Mouse (Mus musculus) MEL-GATA-1-ER (cell line): Measurements from ENCODE around the gene Xcr1.

ENCODE experiments used
- DNase-seq: peaks from one replicate; pipeline ENCODE4 v3.0.0-alpha.2; 2012; ENCODE audit warnings: low read depth; ENCODE audit errors: extremely low read depth

Gene Xcr1

GRCm38 (mm10) chr9:123861929-123862328, at the start of gene Xcr1:
Xcr1 (minus strand) TSS chr9:123862029.
- no peak for DNase-seq

- DNase-seq, result no peak
Measured at GRCm38 (mm10) chr9:123872049-123872448, 10.2 kb upstream of the Xcr1 start.

GRCm38 (mm10) chr9:123869167-123869784, 7.4 kb upstream of the Xcr1 start:
- DNase-seq, result no peak

GRCm38 (mm10) chr9:123863641-123864040, 1.8 kb upstream of the Xcr1 start:
- DNase-seq, result no peak

- no peak for DNase-seq
Measured at GRCm38 (mm10) chr9:123862895-123863616, 1.2 kb upstream of the Xcr1 start.

- DNase-seq, result no peak
Measured at GRCm38 (mm10) chr9:123856836-123857235, 5.0 kb downstream of the Xcr1 start.

GRCm38 (mm10) chr9:123852449-123853390, 9.1 kb downstream of the Xcr1 start:
- DNase-seq, result peak; percentile 26

- peak; percentile 99 for DNase-seq
Measured at GRCm38 (mm10) chr9:123851713-123852448, 9.9 kb downstream of the Xcr1 start, which contains the start of gene Fyco1. Fyco1 (minus strand) TSS chr9:123851899.

- peak; percentile 75 for DNase-seq
Measured at GRCm38 (mm10) chr9:123851062-123851712, 10.6 kb downstream of the Xcr1 start.

GRCm38 (mm10) chr9:123850705-123851061, 11.1 kb downstream of the Xcr1 start:
- DNase-seq, result no peak

- peak; percentile 14 for DNase-seq
Measured at GRCm38 (mm10) chr9:123849976-123850695, 11.7 kb downstream of the Xcr1 start.

- no peak for DNase-seq
Measured at GRCm38 (mm10) chr9:123846490-123846889, 15.3 kb downstream of the Xcr1 start.

GRCm38 (mm10) chr9:123845120-123845519, 16.7 kb downstream of the Xcr1 start:
- no peak for DNase-seq

GRCm38 (mm10) chr9:123844468-123844867, 17.4 kb downstream of the Xcr1 start:
- no peak for DNase-seq

GRCm38 (mm10) chr9:123840243-123840642, 21.6 kb downstream of the Xcr1 start:
- no peak for DNase-seq

- no peak for DNase-seq
Measured at GRCm38 (mm10) chr9:123835851-123836250, 26.0 kb downstream of the Xcr1 start.

GRCm38 (mm10) chr9:123828916-123829315, 32.9 kb downstream of the Xcr1 start:
- no peak for DNase-seq

GRCm38 (mm10) chr9:123826631-123827030, 35.2 kb downstream of the Xcr1 start:
- DNase-seq, result no peak

- DNase-seq, result no peak
Measured at GRCm38 (mm10) chr9:123818601-123819000, 43.2 kb downstream of the Xcr1 start.

GRCm38 (mm10) chr9:123815996-123816395, 45.8 kb downstream of the Xcr1 start:
- DNase-seq, result no peak
